Mouse (Mus musculus) cortical plate, adult 2 months (tissue): ENCODE measurements around the gene Astn2. TPM values are rescaled to one million over a fixed set of nuclear protein-coding genes. Genes with fewer than 3 reads are reported as not detected.

Experiments
- H3K27ac ChIP-seq: fragments of 200-500 bp; 2 replicates; pipeline ENCODE4 v1.5.1; 2012; ENCODE audit warnings: low read length, control low read depth, inconsistent platforms; ENCODE audit not compliant: insufficient read depth
- H3K4me1 ChIP-seq: fragments of 200-500 bp; 2 replicates; pipeline ENCODE4 v1.6.1; 2011; ENCODE audit warnings: low read length; ENCODE audit not compliant: control insufficient read depth, insufficient read depth
- H3K4me3 ChIP-seq: fragments of 200-500 bp; 2 replicates; pipeline ENCODE4 v1.5.1; 2011; ENCODE audit warnings: mild to moderate bottlenecking, low read length, control low read depth; ENCODE audit not compliant: insufficient read depth
- CTCF ChIP-seq: fragments of 200-500 bp; IDR thresholded peaks from 2 replicates; pipeline ENCODE4 v1.5.1; 2011; ENCODE audit warnings: mild to moderate bottlenecking, control low read depth, low read length; ENCODE audit not compliant: insufficient read depth; ENCODE audit errors: extremely low read depth
- POLR2A ChIP-seq: fragments of 200-500 bp; IDR thresholded peaks from 2 replicates; pipeline ENCODE4 v1.6.1; 2011; ENCODE audit warnings: mild to moderate bottlenecking, low read length, control low read depth; ENCODE audit not compliant: insufficient read depth; ENCODE audit errors: extremely low read depth
- polyA plus RNA-seq: library from polyadenylated mRNA; depleted of rRNA; stranded (reverse); fragments of >200 nt; gene quantifications from 2 replicates; pipeline ENCODE4 v1.2.3, GENCODE M21; 2012

Gene Astn2
- polyA plus RNA-seq, 1 experiment, result 20.9 TPM

GRCm38 (mm10) chr4:66122766-66123358 is 281.5 kb downstream of the Astn2 start:
- H3K4me1 ChIP-seq, result no peaks in the 10 kb centered on the region
- no peak overlapping the region for H3K4me3 ChIP-seq
- H3K27ac ChIP-seq, result no peak overlapping the region
- TF ChIP-seq POLR2A (no peak), CTCF (no peak)

DNA sequence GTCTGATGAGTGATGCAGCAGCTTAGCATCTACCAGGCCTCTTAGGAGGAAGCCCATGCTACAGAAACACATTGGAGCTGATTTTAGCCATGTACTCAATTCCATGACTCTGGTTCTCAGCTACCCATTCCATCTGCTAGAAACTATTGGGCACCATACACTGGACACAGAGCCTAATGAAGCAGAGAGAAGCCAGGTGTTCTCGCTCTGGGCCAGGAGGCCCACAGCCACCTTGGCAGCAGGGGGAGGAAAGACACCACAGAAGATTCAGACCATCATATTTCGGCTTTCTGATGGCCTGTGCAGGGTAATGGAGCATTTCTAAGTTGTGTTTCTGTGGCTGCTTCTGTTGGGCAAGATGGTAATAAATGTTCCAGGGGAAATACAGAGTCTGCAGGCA is 290.2 kb downstream of the Astn2 start:
- no peaks in the 10 kb centered on the region for H3K4me1 ChIP-seq
- TF ChIP-seq CTCF (no peak), POLR2A (no peak)
- H3K4me3 ChIP-seq, result no peak overlapping the region
- H3K27ac ChIP-seq, result no peak overlapping the region

- TF ChIP-seq POLR2A (no peak), CTCF (no peak)
- H3K27ac ChIP-seq, result no peak overlapping the region
- no peak overlapping the region for H3K4me3 ChIP-seq
- H3K4me1 ChIP-seq, result no peaks in the 10 kb centered on the region
Observed at GRCm38 (mm10) chr4:66102037-66102436, 302.4 kb downstream of the Astn2 start.

- H3K27ac ChIP-seq, result no peak overlapping the region
- no peak for TF ChIP-seq POLR2A
- TF ChIP-seq CTCF, result no peak
- H3K4me1 ChIP-seq, result no peaks in the 10 kb centered on the region
- no peak overlapping the region for H3K4me3 ChIP-seq
Observed at GRCm38 (mm10) chr4:66097629-66098028, 306.8 kb downstream of the Astn2 start.

- no peaks in the 10 kb centered on the region for H3K4me1 ChIP-seq
- H3K4me3 ChIP-seq, result no peak overlapping the region
- TF ChIP-seq CTCF, result no peak
- TF ChIP-seq POLR2A, result no peak
- H3K27ac ChIP-seq, result no peak overlapping the region
Observed at GRCm38 (mm10) chr4:66096104-66096503, 308.3 kb downstream of the Astn2 start.

DNA sequence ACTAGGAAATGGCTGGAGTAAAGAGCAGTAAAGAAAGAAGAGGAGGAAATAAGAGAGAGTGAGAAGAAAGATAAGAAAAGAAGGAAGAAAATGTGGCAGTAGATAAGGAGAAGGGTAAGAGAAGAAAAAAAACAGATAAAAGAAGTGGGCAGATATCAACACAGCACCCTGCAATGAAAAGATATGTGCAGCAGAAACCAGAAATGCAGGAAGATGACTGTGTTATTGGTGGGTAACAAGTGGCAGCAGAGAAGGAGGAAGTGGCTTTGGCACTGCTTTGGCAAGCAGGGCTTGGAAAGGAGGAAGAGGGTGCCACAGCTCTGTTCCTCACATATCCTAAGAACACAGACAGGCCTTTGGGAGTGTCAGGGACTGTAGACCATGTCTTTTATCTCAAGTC is 347.2 kb downstream of the Astn2 start:
- H3K4me1 ChIP-seq, result no peaks in the 10 kb centered on the region
- TF ChIP-seq CTCF, result no peak
- no peak overlapping the region for H3K4me3 ChIP-seq
- H3K27ac ChIP-seq, result no peak overlapping the region

- H3K4me3 ChIP-seq, result no peak overlapping the region
- no peak overlapping the region for H3K27ac ChIP-seq
- no peak for TF ChIP-seq CTCF
- no peak for TF ChIP-seq POLR2A
- peaks cover 2% of the 10 kb centered on the region; the same call in 1 of the 2 replicates for H3K4me1 ChIP-seq
Observed at GRCm38 (mm10) chr4:66055690-66056089, 348.7 kb downstream of the Astn2 start.

DNA sequence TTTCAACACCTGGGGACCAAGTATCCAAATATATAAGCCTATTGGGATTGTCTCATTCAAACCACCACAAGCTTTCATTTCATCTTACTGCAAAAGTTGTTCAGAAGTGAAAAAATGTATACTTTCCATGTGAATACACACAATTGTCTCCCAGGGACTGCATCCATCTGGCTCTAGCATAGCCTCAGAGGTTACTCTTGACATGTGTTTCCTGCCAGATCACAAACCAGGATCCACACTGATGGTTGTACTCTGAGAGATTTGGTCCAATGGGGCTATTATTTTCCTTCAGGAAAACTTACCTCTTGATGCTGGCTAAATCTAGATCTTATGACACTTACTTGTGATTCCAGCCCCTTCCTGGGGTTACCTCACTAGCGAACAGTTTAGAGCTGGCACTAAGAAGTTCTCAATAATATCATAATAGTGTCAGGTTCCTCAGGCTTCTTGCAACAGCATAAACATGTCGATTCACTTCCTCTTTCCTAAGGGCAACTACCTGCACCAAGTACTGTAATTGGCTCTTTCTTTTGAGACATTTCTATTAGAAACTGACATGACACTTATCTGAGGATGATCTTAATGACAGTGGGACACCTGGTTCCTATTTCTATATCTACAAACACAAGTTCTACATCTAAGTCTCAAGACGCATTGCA is 361.3 kb downstream of the Astn2 start:
- Histone ChIP-seq H3K4me3 (no peak overlapping the region), H3K27ac (no peak overlapping the region), H3K4me1 (no peaks in the 10 kb centered on the region)
- TF ChIP-seq CTCF (no peak), POLR2A (no peak)

DNA sequence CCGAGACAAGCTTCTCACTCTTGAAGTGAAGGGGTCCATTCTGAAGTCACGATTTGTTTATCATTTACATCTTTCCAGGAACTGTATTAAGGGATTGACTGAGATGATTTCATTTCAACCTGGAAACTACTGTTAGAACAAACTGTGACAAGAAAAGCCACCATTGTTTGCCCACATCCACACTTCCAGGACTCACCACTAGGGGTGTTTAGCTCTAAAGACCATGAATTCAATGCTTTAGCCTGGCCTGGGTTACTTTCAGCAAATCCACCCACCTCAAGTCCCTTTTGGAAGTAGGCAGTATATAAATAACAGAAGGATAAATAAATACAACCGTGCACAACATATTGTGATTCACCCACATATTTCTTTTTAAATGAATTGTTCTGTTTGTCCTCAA is 370.6 kb downstream of the Astn2 start:
- H3K4me1 ChIP-seq, result no peaks in the 10 kb centered on the region
- TF ChIP-seq CTCF (no peak; the same call in 1 of the 2 replicates), POLR2A (no peak)
- no peak overlapping the region for H3K27ac ChIP-seq
- no peak overlapping the region for H3K4me3 ChIP-seq

- Histone ChIP-seq H3K4me3 (no peak overlapping the region), H3K27ac (no peak overlapping the region), H3K4me1 (no peaks in the 10 kb centered on the region)
- no peak for TF ChIP-seq POLR2A
- no peak for TF ChIP-seq CTCF
Observed at GRCm38 (mm10) chr4:66031320-66031870, 373.0 kb downstream of the Astn2 start.

DNA sequence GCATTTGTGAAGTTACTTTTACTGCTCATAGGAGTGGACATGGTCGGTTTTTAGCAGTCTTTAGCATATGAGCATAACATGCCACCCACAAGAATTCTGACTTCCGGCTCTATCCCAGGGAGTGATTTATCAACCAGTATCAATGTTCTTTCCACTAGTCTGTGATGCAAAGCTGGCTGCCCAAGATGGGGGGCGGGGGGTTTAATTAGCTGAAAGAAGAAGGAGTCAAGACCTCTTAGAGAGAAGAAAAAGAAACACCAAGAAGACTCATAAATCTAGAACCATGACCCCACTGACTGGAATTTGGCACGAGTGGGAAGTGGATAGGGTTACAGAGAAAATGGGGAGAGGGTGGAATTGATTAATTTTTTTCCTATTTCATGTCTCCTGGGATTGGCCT is 374.5 kb downstream of the Astn2 start:
- Histone ChIP-seq H3K4me3 (no peak overlapping the region), H3K4me1 (no peaks in the 10 kb centered on the region; the same call in 1 of the 2 replicates), H3K27ac (no peak overlapping the region)
- TF ChIP-seq CTCF (no peak), POLR2A (no peak)
